In genomic region chr14:54417623-54418081, GRCm38 (mm10) we compare ENCODE assay signal across 8 mouse cellular contexts. TPM values are rescaled to one million over a fixed set of nuclear protein-coding genes. Genes with fewer than 3 reads are reported as not detected.
DNase-seq lines count a peak whose midpoint lies in the region; ATAC-seq and TF ChIP-seq lines count a peak whose summit lies in the region.

Slc7a7 (minus strand) TSS chr14:54417780.

- peak; percentile 95 for DNase-seq in heart, adult 11 months
- no peak for DNase-seq in heart, adult 9 months (ENCODE audit: low spot score in 2 of 2)
- DNase-seq in brain, embryonic 14.5 days (ENCODE audit: low read depth): no peak
- DNase-seq in heart, postnatal 10 days: peak; percentile 44 to 60
- DNase-seq in splenic B cell, adult 2 months (ENCODE audit: low read depth, low spot score): peak; percentile 57
- no peak for DNase-seq in frontal cortex, postnatal 36 days (ENCODE audit: low spot score in 2 of 2)
- DNase-seq in thymus, postnatal 0 days (ENCODE audit: low spot score): no peak

- H3K36me3 ChIP-seq in liver, embryonic 15.5 days (replicated peaks): no peaks in the 10 kb centered on the region
- no peaks in the 10 kb centered on the region for H3K36me3 ChIP-seq in splenic B cell, adult 2 months (ENCODE audit: control insufficient read depth, insufficient read depth, low read length, poor library complexity, severe bottlenecking)

- H3K4me1 ChIP-seq in liver, embryonic 15.5 days (replicated peaks): peaks cover 45% of the 10 kb centered on the region

- no peaks in the 10 kb centered on the region for H3K27me3 ChIP-seq in liver, embryonic 15.5 days
- H3K27me3 ChIP-seq in splenic B cell, adult 2 months (ENCODE audit: control insufficient read depth, insufficient read depth, low read length, poor library complexity, severe bottlenecking): no peaks in the 10 kb centered on the region

- peak within 1 kb of the TSS; percentile 66 for H3K4me2 ChIP-seq in liver, embryonic 15.5 days

- peak; percentile 35; the same call in 1 of the 2 replicates for TF ChIP-seq CTCF in brain, embryonic 14.5 days (IDR thresholded peaks at IDR 0.05; ENCODE audit: borderline replicate concordance, extremely low read depth, insufficient read depth, insufficient read length)

- no peaks in the 10 kb centered on the region for H3K9me3 ChIP-seq in liver, embryonic 15.5 days (replicated peaks)

- 5% methylated on average over 19 of the region's 19 CpGs for WGBS in liver, embryonic 15.5 days (ENCODE audit: insufficient replicate concordance)

- peak within 1 kb of the TSS; percentile 47 for H3K9ac ChIP-seq in liver, embryonic 15.5 days

- no peak for TF ChIP-seq POLR2A in brain, embryonic 14.5 days (IDR thresholded peaks at IDR 0.05; ENCODE audit: borderline replicate concordance, extremely low read depth, insufficient read depth, insufficient read length, poor library complexity, severe bottlenecking)

- peak within 1 kb of the TSS; percentile 64 for H3K27ac ChIP-seq in liver, embryonic 15.5 days (replicated peaks)

- ATAC-seq in liver, embryonic 15.5 days (ENCODE audit: insufficient read depth): peak; percentile 61

- intact Hi-C loops in heart, postnatal 10 days (cut with DNase I): no loop called here

- peak within 1 kb of the TSS; percentile 49 for H3K4me3 ChIP-seq in liver, embryonic 15.5 days (replicated peaks)

RNA-seq across cellular contexts. Expression of gene Slc7a7, which starts in this region (rescaled TPM):
- polyA plus RNA-seq in brain, embryonic 14.5 days (2012; rRNA removed): 7.2 and 8.0 TPM in 2 replicates
- 1 to 10 TPM; 6.6 to 8.1 TPM for total RNA-seq in heart, postnatal 10 days (2021)
- 9.9 and 10.5 TPM in 2 replicates for polyA plus RNA-seq in liver, embryonic 15.5 days (2015; fragmentation: Nextera tagmentation; extraction: Ambion mirVana)
- polyA plus RNA-seq in thymus, postnatal 0 days (2015; fragmentation: Nextera tagmentation; extraction: Ambion mirVana): 6.5 and 8.1 TPM in 2 replicates

Comparison
In these comparisons a context has a peak if more than half of its experiments do, and no peak if none do; other contexts are left out.
1. DNase-seq: peak in heart, adult 11 months (single experiment), heart, postnatal 10 days (2 of 2) and splenic B cell, adult 2 months (single experiment); none in heart, adult 9 months (0 of 2), brain, embryonic 14.5 days (single experiment), frontal cortex, postnatal 36 days (0 of 2) and thymus, postnatal 0 days (single experiment).